Mouse (Mus musculus): ENCODE measurements around the gene Cs. TPM values are rescaled to one million over a fixed set of nuclear protein-coding genes. Genes with fewer than 3 reads are reported as not detected.

The Cs gene
- polyA plus RNA-seq, 1 experiment from 2014 or later: 255 TPM

DNA sequence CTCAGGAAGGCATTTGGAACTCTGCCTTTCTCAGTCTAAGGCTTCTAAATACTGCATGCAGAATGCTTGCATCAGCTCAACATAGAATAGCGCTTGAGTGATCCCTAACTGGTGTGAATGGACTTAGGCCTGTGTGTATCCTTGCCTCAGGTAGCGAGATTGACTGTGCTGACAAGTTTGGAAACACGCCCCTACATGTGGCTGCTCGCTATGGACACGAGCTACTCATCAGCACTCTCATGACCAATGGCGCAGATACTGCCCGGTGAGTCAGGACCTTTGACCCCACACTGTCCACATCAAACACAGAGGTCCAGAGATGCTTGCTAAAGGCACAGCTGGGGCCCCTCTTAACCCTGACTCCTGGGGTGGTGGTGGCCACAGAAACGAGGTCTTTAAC, 44.9 kb downstream of the Cs start:
- Histone ChIP-seq H3K9ac (ENCODE audit: low read depth, low read length) (no peak overlapping the region), H3K4me2 (no peak overlapping the region), H3K4me3 (ENCODE audit: low read depth, low read length) (no peak overlapping the region), H3K27ac (ENCODE audit: low read depth, low read length) (no peak overlapping the region), H3K4me1 (replicated peaks; ENCODE audit: control insufficient read depth, insufficient read depth, low read length) (peaks cover 19% of the 10 kb centered on the region), H3K9me3 (ENCODE audit: control insufficient read depth, low read length) (no peaks in the 10 kb centered on the region), H3K27me3 (replicated peaks; ENCODE audit: control insufficient read depth, insufficient read depth, low read length) (no peaks in the 10 kb centered on the region), H3K36me3 (ENCODE audit: control insufficient read depth, insufficient read depth, low read length) (peaks cover 59% of the 10 kb centered on the region)
- 79% methylated on average over 8 of the region's 8 CpGs for WGBS
- no peak for DNase-seq (ENCODE audit: low spot score)
- ATAC-seq (replicated peaks; ENCODE audit: low FRiP score): 0 out of 2 replicates have a peak, but pooled peaks have one; percentile 4

DNA sequence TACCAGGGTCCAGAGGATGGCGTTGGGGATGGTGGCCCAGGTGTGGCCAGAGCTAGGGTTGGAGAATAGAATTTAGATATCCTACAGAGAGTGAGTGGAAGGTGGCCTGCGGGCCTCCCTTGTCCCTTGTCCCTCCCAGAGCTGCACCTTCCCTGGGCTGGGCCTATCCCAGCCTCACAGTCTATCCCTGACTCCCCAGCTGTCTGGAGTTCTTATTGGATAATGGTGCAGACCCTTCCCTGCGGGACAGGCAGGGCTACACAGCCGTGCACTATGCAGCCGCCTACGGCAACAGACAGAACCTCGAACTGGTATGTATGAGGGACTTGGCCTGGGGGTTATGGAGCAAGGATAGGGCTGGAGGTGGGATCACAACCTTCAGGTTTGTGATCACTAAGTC, 48.4 kb downstream of the Cs start:
- Histone ChIP-seq H3K4me3 (ENCODE audit: low read depth, low read length) (no peak overlapping the region), H3K36me3 (ENCODE audit: control insufficient read depth, insufficient read depth, low read length) (peaks cover 73% of the 10 kb centered on the region), H3K9me3 (ENCODE audit: control insufficient read depth, low read length) (no peaks in the 10 kb centered on the region), H3K9ac (ENCODE audit: low read depth, low read length) (no peak overlapping the region), H3K27me3 (replicated peaks; ENCODE audit: control insufficient read depth, insufficient read depth, low read length) (no peaks in the 10 kb centered on the region), H3K4me1 (replicated peaks; ENCODE audit: control insufficient read depth, insufficient read depth, low read length) (no peaks in the 10 kb centered on the region), H3K27ac (ENCODE audit: low read depth, low read length) (no peak overlapping the region), H3K4me2 (no peak overlapping the region)
- 86% methylated on average over 7 of the region's 7 CpGs for WGBS
- DNase-seq (ENCODE audit: low spot score) (no peak), ATAC-seq (replicated peaks; ENCODE audit: low FRiP score) (no peak)

DNA sequence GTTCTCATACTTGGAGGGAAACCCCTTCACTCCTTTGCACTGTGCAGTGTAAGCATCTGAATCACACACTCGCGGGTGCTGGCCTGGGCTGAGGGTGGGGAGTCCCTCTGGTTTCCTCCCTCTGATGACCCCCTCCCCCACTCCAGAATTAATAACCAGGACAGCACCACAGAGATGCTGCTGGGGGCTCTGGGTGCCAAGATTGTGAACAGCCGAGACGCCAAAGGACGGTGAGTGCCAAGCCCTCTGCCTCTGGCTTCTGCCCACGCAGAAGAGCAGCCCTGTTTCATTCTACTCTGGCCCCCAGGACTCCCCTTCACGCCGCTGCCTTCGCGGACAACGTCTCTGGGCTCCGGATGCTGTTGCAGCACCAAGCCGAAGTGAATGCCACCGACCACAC, 51.4 kb downstream of the Cs start:
- Histone ChIP-seq H3K4me3 (ENCODE audit: low read depth, low read length) (no peak overlapping the region), H3K36me3 (ENCODE audit: control insufficient read depth, insufficient read depth, low read length) (peaks cover 61% of the 10 kb centered on the region), H3K27ac (ENCODE audit: low read depth, low read length) (no peak overlapping the region), H3K27me3 (replicated peaks; ENCODE audit: control insufficient read depth, insufficient read depth, low read length) (no peaks in the 10 kb centered on the region), H3K4me1 (replicated peaks; ENCODE audit: control insufficient read depth, insufficient read depth, low read length) (no peaks in the 10 kb centered on the region), H3K9ac (ENCODE audit: low read depth, low read length) (no peak overlapping the region), H3K4me2 (no peak overlapping the region), H3K9me3 (ENCODE audit: control insufficient read depth, low read length) (no peaks in the 10 kb centered on the region)
- WGBS: 87% methylated on average over 14 of the region's 14 CpGs
- ATAC-seq (replicated peaks; ENCODE audit: low FRiP score) (no peak), DNase-seq (ENCODE audit: low spot score) (peak; percentile 30)

DNA sequence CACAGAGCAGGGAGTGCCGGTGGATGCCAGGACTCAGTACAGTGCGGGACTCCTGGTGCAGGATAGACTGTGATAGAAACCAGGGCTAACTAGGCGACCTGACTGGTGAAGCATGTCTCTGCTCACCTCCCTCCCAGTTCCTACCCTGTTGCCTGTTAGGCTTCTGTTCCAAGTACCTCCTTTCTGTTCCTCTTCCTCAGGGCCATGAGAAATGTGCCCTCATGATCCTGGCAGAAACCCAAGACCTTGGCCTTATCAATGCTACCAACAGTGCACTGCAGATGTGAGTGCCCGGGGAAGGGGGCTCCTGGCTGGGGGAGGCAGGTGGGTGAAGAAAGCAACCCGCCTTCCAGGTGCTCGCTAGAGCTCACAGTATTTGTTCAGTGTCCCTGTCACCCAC, 52.0 kb downstream of the Cs start:
- Histone ChIP-seq H3K9ac (ENCODE audit: low read depth, low read length) (no peak overlapping the region), H3K36me3 (ENCODE audit: control insufficient read depth, insufficient read depth, low read length) (peaks cover 55% of the 10 kb centered on the region), H3K4me1 (replicated peaks; ENCODE audit: control insufficient read depth, insufficient read depth, low read length) (no peaks in the 10 kb centered on the region), H3K27ac (ENCODE audit: low read depth, low read length) (no peak overlapping the region), H3K4me2 (no peak overlapping the region), H3K27me3 (replicated peaks; ENCODE audit: control insufficient read depth, insufficient read depth, low read length) (no peaks in the 10 kb centered on the region), H3K9me3 (ENCODE audit: control insufficient read depth, low read length) (no peaks in the 10 kb centered on the region), H3K4me3 (ENCODE audit: low read depth, low read length) (no peak overlapping the region)
- ATAC-seq (replicated peaks; ENCODE audit: low FRiP score) (no peak), DNase-seq (ENCODE audit: low spot score) (no peak)
- WGBS: 84% methylated on average over 6 of the region's 6 CpGs

DNA sequence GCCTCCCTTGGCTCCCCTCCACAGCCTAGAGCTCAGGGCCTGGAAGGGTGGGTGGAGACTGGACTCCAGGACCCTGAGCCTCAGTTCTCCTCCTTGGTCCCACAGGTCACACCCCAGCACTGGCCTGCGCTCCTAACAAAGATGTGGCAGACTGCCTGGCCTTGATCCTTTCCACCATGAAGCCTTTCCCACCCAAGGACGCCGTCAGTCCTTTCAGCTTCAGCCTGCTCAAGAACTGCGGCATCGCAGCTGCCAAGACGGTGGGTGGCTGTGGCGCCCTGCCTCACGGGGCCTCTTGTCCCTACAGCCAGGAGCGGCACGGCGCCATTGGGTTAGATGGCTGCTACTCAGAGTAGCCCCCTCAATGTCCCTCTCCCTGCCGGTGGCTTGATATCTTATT, 52.8 kb downstream of the Cs start:
- H3K4me1 ChIP-seq (replicated peaks; ENCODE audit: control insufficient read depth, insufficient read depth, low read length): peaks cover 3% of the 10 kb centered on the region
- no peaks in the 10 kb centered on the region for H3K27me3 ChIP-seq (replicated peaks; ENCODE audit: control insufficient read depth, insufficient read depth, low read length)
- H3K9ac ChIP-seq (ENCODE audit: low read depth, low read length): no peak overlapping the region
- DNase-seq (ENCODE audit: low spot score) (no peak), ATAC-seq (replicated peaks; ENCODE audit: low FRiP score) (no peak)
- no peak overlapping the region for H3K27ac ChIP-seq (ENCODE audit: low read depth, low read length)
- H3K4me2 ChIP-seq: no peak overlapping the region
- no peak overlapping the region for H3K4me3 ChIP-seq (ENCODE audit: low read depth, low read length)
- H3K36me3 ChIP-seq (ENCODE audit: control insufficient read depth, insufficient read depth, low read length): peaks cover 54% of the 10 kb centered on the region
- WGBS: 89% methylated on average over 12 of the region's 12 CpGs
- H3K9me3 ChIP-seq (ENCODE audit: control insufficient read depth, low read length): no peaks in the 10 kb centered on the region

DNA sequence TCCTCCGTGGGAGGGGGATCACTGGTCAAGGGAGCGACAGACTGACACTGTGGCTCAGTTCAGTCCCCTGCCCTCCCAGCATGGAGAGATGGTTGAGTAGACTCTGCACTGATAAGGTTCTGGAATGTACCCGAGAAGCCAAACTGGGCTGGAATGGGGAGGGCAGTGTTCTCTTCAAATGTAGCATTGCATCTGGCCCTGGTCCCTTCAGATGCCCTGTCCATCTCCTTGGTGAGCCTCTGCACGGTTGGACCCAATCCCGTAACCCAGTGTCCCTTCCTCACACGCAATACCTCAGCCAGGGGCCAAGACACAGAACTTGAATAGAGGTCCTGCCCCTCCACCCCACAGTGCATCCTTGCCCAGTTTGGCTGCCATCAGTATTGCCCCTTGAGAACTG, 54.3 kb downstream of the Cs start:
- peaks cover 44% of the 10 kb centered on the region for H3K36me3 ChIP-seq (ENCODE audit: control insufficient read depth, insufficient read depth, low read length)
- H3K27me3 ChIP-seq (replicated peaks; ENCODE audit: control insufficient read depth, insufficient read depth, low read length): no peaks in the 10 kb centered on the region
- H3K4me2 ChIP-seq: no peak overlapping the region
- 76% methylated on average over 6 of the region's 6 CpGs for WGBS
- H3K4me3 ChIP-seq (ENCODE audit: low read depth, low read length): no peak overlapping the region
- no peaks in the 10 kb centered on the region for H3K9me3 ChIP-seq (ENCODE audit: control insufficient read depth, low read length)
- ATAC-seq (replicated peaks; ENCODE audit: low FRiP score) (no peak), DNase-seq (ENCODE audit: low spot score) (no peak)
- no peak overlapping the region for H3K9ac ChIP-seq (ENCODE audit: low read depth, low read length)
- peaks cover 14% of the 10 kb centered on the region for H3K4me1 ChIP-seq (replicated peaks; ENCODE audit: control insufficient read depth, insufficient read depth, low read length)
- no peak overlapping the region for H3K27ac ChIP-seq (ENCODE audit: low read depth, low read length)

DNA sequence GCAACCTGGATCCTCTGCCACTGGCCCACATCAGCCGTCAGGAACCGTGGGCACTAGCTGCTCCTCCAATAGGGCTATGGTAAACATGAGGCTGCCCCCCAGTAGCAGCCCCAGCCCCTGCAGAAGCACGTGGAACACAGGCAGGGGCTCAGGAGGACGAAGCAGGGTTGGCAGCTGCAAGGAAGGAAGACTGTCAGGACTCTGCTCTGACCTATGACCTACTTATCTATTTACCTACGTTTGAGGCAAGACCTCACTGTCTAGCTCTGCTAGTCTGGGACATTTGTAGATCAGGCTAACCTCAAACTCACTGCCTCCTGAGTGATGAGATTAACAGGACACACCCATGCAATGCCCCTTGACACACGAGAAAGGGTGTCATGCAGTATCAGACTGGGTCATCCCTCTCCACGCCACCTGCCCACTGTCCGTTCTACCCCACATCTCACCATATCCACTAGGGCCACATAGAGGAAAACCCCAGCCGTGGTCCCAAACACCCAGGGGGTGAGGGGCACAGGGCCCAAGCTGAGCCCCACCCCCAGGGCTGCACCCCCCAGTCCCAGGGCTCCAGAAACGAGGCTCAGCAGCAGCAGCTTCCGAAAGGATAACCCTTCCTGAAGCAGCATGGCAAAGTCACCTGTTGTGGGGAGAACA, 58.6 kb downstream of the Cs start:
- 52% methylated on average over 11 of the region's 11 CpGs for WGBS
- Histone ChIP-seq H3K36me3 (ENCODE audit: control insufficient read depth, insufficient read depth, low read length) (peaks cover 15% of the 10 kb centered on the region), H3K9me3 (ENCODE audit: control insufficient read depth, low read length) (no peaks in the 10 kb centered on the region), H3K27me3 (replicated peaks; ENCODE audit: control insufficient read depth, insufficient read depth, low read length) (no peaks in the 10 kb centered on the region), H3K4me3 (ENCODE audit: low read depth, low read length) (no peak overlapping the region), H3K4me1 (replicated peaks; ENCODE audit: control insufficient read depth, insufficient read depth, low read length) (peaks cover 17% of the 10 kb centered on the region), H3K4me2 (no peak overlapping the region), H3K27ac (ENCODE audit: low read depth, low read length) (no peak overlapping the region), H3K9ac (ENCODE audit: low read depth, low read length) (no peak overlapping the region)
- ATAC-seq (replicated peaks; ENCODE audit: low FRiP score) (0 out of 2 replicates have a peak, but pooled peaks have one; percentile 16), DNase-seq (ENCODE audit: low spot score) (peak; percentile 34)

DNA sequence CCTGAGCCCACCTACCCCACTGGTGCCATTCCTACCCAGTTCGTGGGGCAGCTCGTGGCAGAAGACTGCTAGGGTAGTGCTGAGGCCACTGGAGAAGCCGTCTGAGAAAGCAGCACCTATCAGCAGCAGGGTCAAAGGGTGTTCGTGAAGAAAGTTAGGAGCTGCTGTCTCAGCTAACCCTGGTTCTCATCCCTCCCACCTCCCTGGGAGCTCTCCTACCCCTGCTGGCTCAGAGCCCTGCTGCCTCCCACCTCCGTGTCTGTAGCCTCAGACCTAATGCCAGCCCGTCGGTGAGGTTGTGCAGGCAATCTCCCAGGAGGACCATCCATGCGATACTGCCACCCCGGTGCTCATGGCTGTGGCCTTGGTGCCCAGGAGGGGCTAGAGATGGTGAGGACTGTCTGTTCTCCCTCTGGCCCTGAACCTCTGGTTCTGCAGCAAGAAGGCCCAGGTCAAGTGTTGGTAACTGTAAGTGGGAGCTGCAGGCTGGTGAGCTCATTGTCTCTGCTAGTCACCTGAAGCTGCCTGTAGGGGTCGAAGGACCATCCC, 59.3 kb downstream of the Cs start:
- H3K4me3 ChIP-seq (ENCODE audit: low read depth, low read length): no peak overlapping the region
- H3K9ac ChIP-seq (ENCODE audit: low read depth, low read length): no peak overlapping the region
- ATAC-seq (replicated peaks; ENCODE audit: low FRiP score) (no peak), DNase-seq (ENCODE audit: low spot score) (peak; percentile 32)
- 71% methylated on average over 10 of the region's 10 CpGs for WGBS
- peak overlapping the region; percentile 17; the same call in 1 of the 2 replicates for H3K27ac ChIP-seq (ENCODE audit: low read depth, low read length)
- peaks cover 17% of the 10 kb centered on the region for H3K4me1 ChIP-seq (replicated peaks; ENCODE audit: control insufficient read depth, insufficient read depth, low read length)
- no peak overlapping the region for H3K4me2 ChIP-seq
- H3K27me3 ChIP-seq (replicated peaks; ENCODE audit: control insufficient read depth, insufficient read depth, low read length): no peaks in the 10 kb centered on the region
- peaks cover 10% of the 10 kb centered on the region for H3K36me3 ChIP-seq (ENCODE audit: control insufficient read depth, insufficient read depth, low read length)
- H3K9me3 ChIP-seq (ENCODE audit: control insufficient read depth, low read length): no peaks in the 10 kb centered on the region

DNA sequence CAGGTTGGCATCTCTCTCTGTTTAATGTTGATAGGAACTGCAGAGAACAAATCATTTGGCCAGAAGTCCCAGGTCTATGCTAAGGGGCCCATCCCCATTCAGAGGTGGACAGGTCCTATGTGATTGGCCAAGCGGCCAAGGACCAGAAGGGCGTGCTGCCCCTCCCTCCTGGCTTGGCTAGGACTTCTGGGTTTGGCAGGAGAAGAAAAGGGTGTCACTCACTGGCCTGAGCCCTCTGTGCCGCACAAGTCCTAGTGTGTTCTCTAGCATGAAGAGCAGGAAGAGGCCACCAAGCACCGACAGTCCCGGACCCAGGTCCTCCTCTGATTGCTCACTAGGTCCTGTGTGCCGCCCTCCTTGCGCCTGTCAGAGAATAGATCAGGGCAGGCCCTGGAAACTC, 59.9 kb downstream of the Cs start:
- Histone ChIP-seq H3K27me3 (replicated peaks; ENCODE audit: control insufficient read depth, insufficient read depth, low read length) (no peaks in the 10 kb centered on the region), H3K4me2 (no peak overlapping the region), H3K4me1 (replicated peaks; ENCODE audit: control insufficient read depth, insufficient read depth, low read length) (peaks cover 17% of the 10 kb centered on the region), H3K9me3 (ENCODE audit: control insufficient read depth, low read length) (no peaks in the 10 kb centered on the region), H3K27ac (ENCODE audit: low read depth, low read length) (no peak overlapping the region), H3K36me3 (ENCODE audit: control insufficient read depth, insufficient read depth, low read length) (peaks cover 5% of the 10 kb centered on the region; the same call in 1 of the 2 replicates), H3K9ac (ENCODE audit: low read depth, low read length) (no peak overlapping the region), H3K4me3 (ENCODE audit: low read depth, low read length) (no peak overlapping the region)
- 71% methylated on average over 7 of the region's 7 CpGs for WGBS
- peak; percentile 31 for DNase-seq (ENCODE audit: low spot score)
- ATAC-seq (replicated peaks; ENCODE audit: low FRiP score): no peak

Data from liver, embryonic 11.5 days (tissue).